Mouse (Mus musculus) embryonic facial prominence, embryonic 10.5 days (tissue): ENCODE measurements around the gene Smco2. TPM values are rescaled to one million over a fixed set of nuclear protein-coding genes. Genes with fewer than 3 reads are reported as not detected.

Experiments used
- DNase-seq: peaks from one replicate; pipeline ENCODE4 v3.0.0-alpha.2; 2017; ENCODE audit warnings: low spot score
- H3K27ac ChIP-seq: fragments of 300-500 bp; sonication (generic); replicated peaks from 2 replicates; pipeline ENCODE4 v1.5.1; 2016; ENCODE audit warnings: mild to moderate bottlenecking
- H3K27me3 ChIP-seq: fragments of 300-500 bp; sonication (generic); replicated peaks from 2 replicates; pipeline ENCODE4 v1.6.1; 2016; ENCODE audit warnings: low read depth, mild to moderate bottlenecking; ENCODE audit not compliant: poor library complexity, severe bottlenecking
- H3K36me3 ChIP-seq: fragments of 300-500 bp; sonication (generic); replicated peaks from 2 replicates; pipeline ENCODE4 v1.6.1; 2016; ENCODE audit warnings: mild to moderate bottlenecking, moderate library complexity
- H3K4me1 ChIP-seq: fragments of 300-500 bp; sonication (generic); 2 replicates; pipeline ENCODE4 v1.6.1; 2016
- H3K4me3 ChIP-seq: fragments of 300-500 bp; sonication (generic); 2 replicates; pipeline ENCODE4 v1.5.1; 2016; ENCODE audit warnings: mild to moderate bottlenecking, moderate library complexity
- H3K9me3 ChIP-seq: fragments of 300-500 bp; sonication (generic); 2 replicates; pipeline ENCODE4 v1.6.1; 2016; ENCODE audit warnings: mild to moderate bottlenecking
- WGBS: fragments of 180-500 bp; shearing (Covaris S2); methylation state at CpG from one replicate; pipeline ENCODE4 v1.1.7; 2016; 5-methylcytosine and 5-hydroxymethylcytosine counted together
- polyA plus RNA-seq: library from polyadenylated mRNA; unstranded; fragments of >200 nt; fragmentation: Nextera tagmentation; extraction: Ambion mirVana; gene quantifications from 2 replicates; pipeline ENCODE4 v1.2.1, GENCODE M21; 2016

The Smco2 gene
- polyA plus RNA-seq, 1 experiment from 2014 or later: not detected

GRCm38 (mm10) chr6:146887958-146888659 lies 38.2 kb downstream of the Smco2 start, which contains the start of gene Ppfibp1:
TSS of gene Ppfibp1 (plus strand) at chr6:146888487.
- Histone ChIP-seq H3K36me3 (no peaks in the 10 kb centered on the region), H3K27me3 (no peaks in the 10 kb centered on the region), H3K9me3 (no peaks in the 10 kb centered on the region), H3K4me3 (peak within 1 kb of the TSS; percentile 86), H3K27ac (peak within 1 kb of the TSS; percentile 94), H3K4me1 (peaks cover 67% of the 10 kb centered on the region)
- under 1% methylated on average over 79 of the region's 80 CpGs for WGBS
- peak; percentile 97 for DNase-seq

GRCm38 (mm10) chr6:146888660-146889490 lies 39.0 kb downstream of the Smco2 start:
- Histone ChIP-seq H3K27ac (peak overlapping the region; percentile 94), H3K27me3 (no peaks in the 10 kb centered on the region), H3K4me1 (peaks cover 67% of the 10 kb centered on the region), H3K4me3 (peak overlapping the region; percentile 86), H3K36me3 (no peaks in the 10 kb centered on the region), H3K9me3 (no peaks in the 10 kb centered on the region)
- WGBS: 6% methylated on average over 26 of the region's 26 CpGs
- DNase-seq: no peak

- Histone ChIP-seq H3K27ac (peak overlapping the region; percentile 44; the same call in 1 of the 2 replicates), H3K4me1 (peaks cover 58% of the 10 kb centered on the region), H3K9me3 (no peaks in the 10 kb centered on the region), H3K4me3 (peak overlapping the region; percentile 86; the same call in 1 of the 2 replicates), H3K27me3 (no peaks in the 10 kb centered on the region), H3K36me3 (no peaks in the 10 kb centered on the region)
- no peak for DNase-seq
- WGBS: 45% methylated on average over 2 of the region's 2 CpGs
These were observed 40.3 kb downstream of the Smco2 start for GRCm38 (mm10) chr6:146890215-146890614.

- DNase-seq: no peak
- peak overlapping the region; percentile 86 for H3K4me3 ChIP-seq
- H3K27ac ChIP-seq: peak overlapping the region; percentile 44
- no peaks in the 10 kb centered on the region for H3K9me3 ChIP-seq
- peaks cover 54% of the 10 kb centered on the region for H3K4me1 ChIP-seq
- H3K27me3 ChIP-seq: no peaks in the 10 kb centered on the region
- H3K36me3 ChIP-seq: no peaks in the 10 kb centered on the region
These were observed 40.7 kb downstream of the Smco2 start for GRCm38 (mm10) chr6:146890633-146891032.

GRCm38 (mm10) chr6:146893890-146894289 lies 44.0 kb downstream of the Smco2 start:
- H3K36me3 ChIP-seq: no peaks in the 10 kb centered on the region
- no peak overlapping the region for H3K27ac ChIP-seq
- no peak for DNase-seq
- no peak overlapping the region for H3K4me3 ChIP-seq
- H3K9me3 ChIP-seq: no peaks in the 10 kb centered on the region
- no peaks in the 10 kb centered on the region for H3K27me3 ChIP-seq
- peaks cover 33% of the 10 kb centered on the region for H3K4me1 ChIP-seq
- 77% methylated on average over 2 of the region's 2 CpGs for WGBS

GRCm38 (mm10) chr6:146898709-146899108 lies 48.8 kb downstream of the Smco2 start:
- Histone ChIP-seq H3K4me1 (peaks cover 10% of the 10 kb centered on the region), H3K36me3 (peaks cover 8% of the 10 kb centered on the region; the same call in 1 of the 2 replicates), H3K27me3 (no peaks in the 10 kb centered on the region), H3K4me3 (no peak overlapping the region), H3K27ac (no peak overlapping the region), H3K9me3 (peaks cover 3% of the 10 kb centered on the region; the same call in 1 of the 2 replicates)
- no peak for DNase-seq
- 79% methylated on average over 6 of the region's 6 CpGs for WGBS

GRCm38 (mm10) chr6:146899647-146900046 lies 49.7 kb downstream of the Smco2 start:
- H3K9me3 ChIP-seq: peaks cover 3% of the 10 kb centered on the region; the same call in 1 of the 2 replicates
- WGBS: 79% methylated on average over 2 of the region's 2 CpGs
- peaks cover 8% of the 10 kb centered on the region; the same call in 1 of the 2 replicates for H3K36me3 ChIP-seq
- H3K4me1 ChIP-seq: peaks cover 10% of the 10 kb centered on the region
- no peak overlapping the region for H3K27ac ChIP-seq
- no peak for DNase-seq
- H3K4me3 ChIP-seq: no peak overlapping the region
- no peaks in the 10 kb centered on the region for H3K27me3 ChIP-seq

- H3K36me3 ChIP-seq: peaks cover 8% of the 10 kb centered on the region; the same call in 1 of the 2 replicates
- WGBS: 93% methylated on average over 4 of the region's 4 CpGs
These were observed 52.0 kb downstream of the Smco2 start for GRCm38 (mm10) chr6:146901929-146902328.

GRCm38 (mm10) chr6:146903632-146904031 lies 53.7 kb downstream of the Smco2 start:
- H3K9me3 ChIP-seq: peaks cover 3% of the 10 kb centered on the region; the same call in 1 of the 2 replicates
- DNase-seq: no peak
- no peaks in the 10 kb centered on the region for H3K27me3 ChIP-seq
- peaks cover 8% of the 10 kb centered on the region; the same call in 1 of the 2 replicates for H3K36me3 ChIP-seq
- no peak overlapping the region for H3K4me3 ChIP-seq
- peaks cover 13% of the 10 kb centered on the region for H3K4me1 ChIP-seq
- 78% methylated on average over 2 of the region's 2 CpGs for WGBS
- H3K27ac ChIP-seq: no peak overlapping the region

More at GRCm38 (mm10) chr6:146901929-146902328, 52.0 kb downstream of the Smco2 start:
- no peaks in the 10 kb centered on the region for H3K27me3 ChIP-seq
- peaks cover 3% of the 10 kb centered on the region; the same call in 1 of the 2 replicates for H3K9me3 ChIP-seq
- H3K4me1 ChIP-seq: peaks cover 16% of the 10 kb centered on the region
- no peak for DNase-seq
- H3K4me3 ChIP-seq: no peak overlapping the region
- H3K27ac ChIP-seq: no peak overlapping the region

- no peak overlapping the region for H3K4me3 ChIP-seq
- no peak for DNase-seq
- H3K9me3 ChIP-seq: peaks cover 3% of the 10 kb centered on the region; the same call in 1 of the 2 replicates
- peaks cover 5% of the 10 kb centered on the region; the same call in 1 of the 2 replicates for H3K4me1 ChIP-seq
- H3K36me3 ChIP-seq: peaks cover 9% of the 10 kb centered on the region; the same call in 1 of the 2 replicates
- no peaks in the 10 kb centered on the region for H3K27me3 ChIP-seq
- no peak overlapping the region for H3K27ac ChIP-seq
- WGBS: 92% methylated on average over 3 of the region's 3 CpGs
These were observed 54.8 kb downstream of the Smco2 start for GRCm38 (mm10) chr6:146904707-146905106.

GRCm38 (mm10) chr6:146906000-146906786 lies 56.3 kb downstream of the Smco2 start:
- 89% methylated on average over 3 of the region's 3 CpGs for WGBS

More at GRCm38 (mm10) chr6:146906000-146906786, 56.3 kb downstream of the Smco2 start:
- no peak overlapping the region for H3K4me3 ChIP-seq
- no peaks in the 10 kb centered on the region for H3K27me3 ChIP-seq
- peaks cover 9% of the 10 kb centered on the region for H3K36me3 ChIP-seq
- peaks cover 3% of the 10 kb centered on the region; the same call in 1 of the 2 replicates for H3K9me3 ChIP-seq
- peaks cover 5% of the 10 kb centered on the region; the same call in 1 of the 2 replicates for H3K4me1 ChIP-seq
- DNase-seq: no peak
- H3K27ac ChIP-seq: no peak overlapping the region
